18 mouse cellular contexts compared by ENCODE assay signal in genomic region chr11:38193719-38194118, GRCm38 (mm10).
DNase-seq lines count a peak whose midpoint lies in the region; ATAC-seq lines count a peak whose summit lies in the region.
"Had no signal": no experiment of that assay in that cellular context is flagged by ENCODE, and none has a peak within 500 bp of the region (broad histone marks: within the 10 kb centered on the region; RNA-seq: fewer than 3 reads in every experiment).

No protein-coding gene starts in this region.

- peak; percentile 6 for DNase-seq in cerebellum, adult 9-11 months
- DNase-seq in cerebellum, postnatal 25 days: no peak
- peak; percentile 53 for DNase-seq in left cerebral cortex, adult 11 months (ENCODE audit: low spot score)
- DNase-seq in left cerebral cortex, postnatal 14 days (ENCODE audit: low spot score in 2 of 2): no peak
- DNase-seq in forebrain, embryonic 14.5 days (ENCODE audit: low spot score): peak; percentile 74
- peak; percentile 80 for DNase-seq in layer of hippocampus, adult 9-11 months
- no peak for DNase-seq in lung, postnatal 25 days (ENCODE audit: low spot score)
- DNase-seq: adrenal gland, adult 2 months; heart, postnatal 10 days; lung, postnatal 4 days had no signal

- intact Hi-C loops in left cerebral cortex, postnatal 14 days (cut with DNase I): no loop called here

- H3K4me1 ChIP-seq in forebrain, embryonic 14.5 days (ENCODE audit: control insufficient read depth, insufficient read depth, low read length): peaks cover 3% of the 10 kb centered on the region; the same call in 1 of the 2 replicates
- no peaks in the 10 kb centered on the region for H3K4me1 ChIP-seq in intestine, embryonic 16.5 days (ENCODE audit: control insufficient read depth, insufficient read depth, low read length)
- H3K4me1 ChIP-seq: heart, embryonic 10.5 days; neural tube, embryonic 15.5 days had no signal

- no peak overlapping the region for H3K4me3 ChIP-seq in forebrain, embryonic 14.5 days (ENCODE audit: low read depth, low read length)
- no peak overlapping the region for H3K4me3 ChIP-seq in intestine, embryonic 16.5 days (ENCODE audit: low read length)
- H3K4me3 ChIP-seq: heart, embryonic 10.5 days; midbrain, embryonic 10.5 days; myocyte; neural tube, embryonic 15.5 days had no signal

- no peaks in the 10 kb centered on the region for H3K36me3 ChIP-seq in forebrain, embryonic 14.5 days (ENCODE audit: control insufficient read depth, insufficient read depth, low read length)
- no peaks in the 10 kb centered on the region for H3K36me3 ChIP-seq in intestine, embryonic 16.5 days (ENCODE audit: control insufficient read depth, insufficient read depth, low read length)
- H3K36me3 ChIP-seq: heart, embryonic 10.5 days; midbrain, embryonic 10.5 days; neural tube, embryonic 15.5 days had no signal

- ATAC-seq in forebrain, embryonic 14.5 days: peak; percentile 71
- no peak for ATAC-seq in intestine, embryonic 16.5 days
- ATAC-seq: intestine, postnatal 0 days had no signal

- no peak overlapping the region for H3K4me2 ChIP-seq in forebrain, embryonic 14.5 days (ENCODE audit: low read length)
- H3K4me2 ChIP-seq in intestine, embryonic 16.5 days (ENCODE audit: low read depth, low read length): no peak overlapping the region
- H3K4me2 ChIP-seq: hindbrain, embryonic 14.5 days; neural tube, embryonic 15.5 days had no signal

- no peaks in the 10 kb centered on the region for H3K9me3 ChIP-seq in forebrain, embryonic 14.5 days (replicated peaks; ENCODE audit: control insufficient read depth, low read length)
- no peaks in the 10 kb centered on the region for H3K9me3 ChIP-seq in intestine, embryonic 16.5 days (ENCODE audit: control insufficient read depth, low read length)
- H3K9me3 ChIP-seq: heart, embryonic 10.5 days; midbrain, embryonic 10.5 days; neural tube, embryonic 15.5 days had no signal

- H3K27ac ChIP-seq in forebrain, embryonic 14.5 days (ENCODE audit: low read depth, low read length): no peak overlapping the region
- H3K27ac ChIP-seq in intestine, embryonic 16.5 days (ENCODE audit: low read length): no peak overlapping the region
- H3K27ac ChIP-seq: heart, embryonic 10.5 days; hindbrain, embryonic 14.5 days; kidney, postnatal 0 days; midbrain, embryonic 10.5 days; neural tube, embryonic 15.5 days had no signal

- H3K27me3 ChIP-seq in forebrain, embryonic 14.5 days (replicated peaks; ENCODE audit: control insufficient read depth, insufficient read depth, low read length): no peaks in the 10 kb centered on the region
- H3K27me3 ChIP-seq in intestine, embryonic 16.5 days (replicated peaks; ENCODE audit: control insufficient read depth, insufficient read depth, low read length): no peaks in the 10 kb centered on the region
- H3K27me3 ChIP-seq: neural tube, embryonic 15.5 days had no signal

- no peak overlapping the region for H3K9ac ChIP-seq in forebrain, embryonic 14.5 days (ENCODE audit: low read length)
- no peak overlapping the region for H3K9ac ChIP-seq in intestine, embryonic 16.5 days (ENCODE audit: low read depth, low read length)
- H3K9ac ChIP-seq: hindbrain, embryonic 14.5 days; neural tube, embryonic 15.5 days had no signal

- WGBS in forebrain, embryonic 14.5 days: 34% methylated on average over 5 of the region's 5 CpGs
- 71% methylated on average over 5 of the region's 5 CpGs for WGBS in intestine, embryonic 16.5 days

Comparison
In these comparisons a context has a peak if more than half of its experiments do, and no peak if none do; other contexts are left out.
1. DNase-seq: peak in cerebellum, adult 9-11 months (single experiment), left cerebral cortex, adult 11 months (single experiment), forebrain, embryonic 14.5 days (single experiment) and layer of hippocampus, adult 9-11 months (single experiment); none in cerebellum, postnatal 25 days (0 of 2), left cerebral cortex, postnatal 14 days (0 of 2) and lung, postnatal 25 days (single experiment).